Mouse (Mus musculus): ENCODE measurements around the gene Igsf21. TPM values are rescaled to one million over a fixed set of nuclear protein-coding genes. Genes with fewer than 3 reads are reported as not detected.

Igsf21 gene
- polyA plus RNA-seq, 1 experiment from 2014 or later: 0.39 TPM

GRCm38 (mm10) chr4:140015916-140016315, 230.7 kb downstream of the Igsf21 start:
- WGBS (ENCODE audit: insufficient replicate concordance): 52% methylated on average over 7 of the region's 7 CpGs
- H3K27ac ChIP-seq (ENCODE audit: low read depth, low read length): no peak overlapping the region
- no peaks in the 10 kb centered on the region for H3K4me1 ChIP-seq (ENCODE audit: control insufficient read depth, insufficient read depth, low read length)
- no peak overlapping the region for H3K9ac ChIP-seq (ENCODE audit: low read depth, low read length)
- H3K4me3 ChIP-seq (ENCODE audit: low read depth, low read length): no peak overlapping the region
- no peak overlapping the region for H3K4me2 ChIP-seq
- ATAC-seq (replicated peaks; ENCODE audit: insufficient number of reproducible peaks, low FRiP score, low TSS enrichment): no peak
- H3K27me3 ChIP-seq (ENCODE audit: control insufficient read depth, insufficient read depth, low read length): no peaks in the 10 kb centered on the region; the same call in 1 of the 2 replicates
- no peaks in the 10 kb centered on the region for H3K36me3 ChIP-seq (ENCODE audit: control insufficient read depth, insufficient read depth, low read length)
- no peaks in the 10 kb centered on the region for H3K9me3 ChIP-seq (replicated peaks; ENCODE audit: control insufficient read depth, low read length)

GRCm38 (mm10) chr4:140010728-140011470, 235.7 kb downstream of the Igsf21 start:
- WGBS (ENCODE audit: insufficient replicate concordance): 72% methylated on average over 11 of the region's 11 CpGs
- Histone ChIP-seq H3K9ac (ENCODE audit: low read depth, low read length) (no peak overlapping the region), H3K36me3 (ENCODE audit: control insufficient read depth, insufficient read depth, low read length) (no peaks in the 10 kb centered on the region), H3K4me1 (ENCODE audit: control insufficient read depth, insufficient read depth, low read length) (no peaks in the 10 kb centered on the region), H3K9me3 (replicated peaks; ENCODE audit: control insufficient read depth, low read length) (no peaks in the 10 kb centered on the region), H3K4me2 (no peak overlapping the region), H3K27me3 (ENCODE audit: control insufficient read depth, insufficient read depth, low read length) (peaks cover 6% of the 10 kb centered on the region), H3K4me3 (ENCODE audit: low read depth, low read length) (no peak overlapping the region), H3K27ac (ENCODE audit: low read depth, low read length) (no peak overlapping the region)
- ATAC-seq (replicated peaks; ENCODE audit: insufficient number of reproducible peaks, low FRiP score, low TSS enrichment): no peak

GRCm38 (mm10) chr4:140004932-140005331, 241.7 kb downstream of the Igsf21 start:
- WGBS (ENCODE audit: insufficient replicate concordance): 10% methylated on average over 5 of the region's 5 CpGs
- Histone ChIP-seq H3K4me1 (ENCODE audit: control insufficient read depth, insufficient read depth, low read length) (no peaks in the 10 kb centered on the region), H3K36me3 (ENCODE audit: control insufficient read depth, insufficient read depth, low read length) (no peaks in the 10 kb centered on the region), H3K27ac (ENCODE audit: low read depth, low read length) (no peak overlapping the region), H3K9me3 (replicated peaks; ENCODE audit: control insufficient read depth, low read length) (no peaks in the 10 kb centered on the region), H3K4me3 (ENCODE audit: low read depth, low read length) (peak overlapping the region; percentile 21; the same call in 1 of the 2 replicates), H3K4me2 (peak overlapping the region; percentile 43), H3K27me3 (ENCODE audit: control insufficient read depth, insufficient read depth, low read length) (peaks cover 45% of the 10 kb centered on the region), H3K9ac (ENCODE audit: low read depth, low read length) (no peak overlapping the region)
- ATAC-seq (replicated peaks; ENCODE audit: insufficient number of reproducible peaks, low FRiP score, low TSS enrichment): no peak

- H3K9ac ChIP-seq (ENCODE audit: low read depth, low read length): no peak overlapping the region
- no peak overlapping the region for H3K27ac ChIP-seq (ENCODE audit: low read depth, low read length)
- ATAC-seq (replicated peaks; ENCODE audit: insufficient number of reproducible peaks, low FRiP score, low TSS enrichment): no peak
- WGBS (ENCODE audit: insufficient replicate concordance): 7% methylated on average over 12 of the region's 12 CpGs
- peak overlapping the region; percentile 43 for H3K4me2 ChIP-seq
- peak overlapping the region; percentile 21; the same call in 1 of the 2 replicates for H3K4me3 ChIP-seq (ENCODE audit: low read depth, low read length)
- H3K4me1 ChIP-seq (ENCODE audit: control insufficient read depth, insufficient read depth, low read length): no peaks in the 10 kb centered on the region
- no peaks in the 10 kb centered on the region for H3K36me3 ChIP-seq (ENCODE audit: control insufficient read depth, insufficient read depth, low read length)
- H3K27me3 ChIP-seq (ENCODE audit: control insufficient read depth, insufficient read depth, low read length): peaks cover 45% of the 10 kb centered on the region
- H3K9me3 ChIP-seq (replicated peaks; ENCODE audit: control insufficient read depth, low read length): no peaks in the 10 kb centered on the region
Measured at GRCm38 (mm10) chr4:140004170-140004569, 242.4 kb downstream of the Igsf21 start.

- H3K9me3 ChIP-seq (replicated peaks; ENCODE audit: control insufficient read depth, low read length): no peaks in the 10 kb centered on the region; the same call in 1 of the 2 replicates
- H3K27me3 ChIP-seq (ENCODE audit: control insufficient read depth, insufficient read depth, low read length): peaks cover 45% of the 10 kb centered on the region
- H3K4me1 ChIP-seq (ENCODE audit: control insufficient read depth, insufficient read depth, low read length): no peaks in the 10 kb centered on the region
- no peak overlapping the region for H3K4me2 ChIP-seq
- WGBS (ENCODE audit: insufficient replicate concordance): 11% methylated on average over 12 of the region's 12 CpGs
- H3K36me3 ChIP-seq (ENCODE audit: control insufficient read depth, insufficient read depth, low read length): no peaks in the 10 kb centered on the region
- no peak overlapping the region for H3K4me3 ChIP-seq (ENCODE audit: low read depth, low read length)
- H3K27ac ChIP-seq (ENCODE audit: low read depth, low read length): no peak overlapping the region
- no peak overlapping the region for H3K9ac ChIP-seq (ENCODE audit: low read depth, low read length)
- ATAC-seq (replicated peaks; ENCODE audit: insufficient number of reproducible peaks, low FRiP score, low TSS enrichment): no peak
Measured at GRCm38 (mm10) chr4:140002069-140002468, 244.5 kb downstream of the Igsf21 start.

- ATAC-seq (replicated peaks; ENCODE audit: insufficient number of reproducible peaks, low FRiP score, low TSS enrichment): no peak
- Histone ChIP-seq H3K4me1 (ENCODE audit: control insufficient read depth, insufficient read depth, low read length) (no peaks in the 10 kb centered on the region), H3K4me3 (ENCODE audit: low read depth, low read length) (no peak overlapping the region), H3K27ac (ENCODE audit: low read depth, low read length) (no peak overlapping the region), H3K4me2 (no peak overlapping the region), H3K9ac (ENCODE audit: low read depth, low read length) (no peak overlapping the region), H3K27me3 (ENCODE audit: control insufficient read depth, insufficient read depth, low read length) (peaks cover 39% of the 10 kb centered on the region), H3K9me3 (replicated peaks; ENCODE audit: control insufficient read depth, low read length) (no peaks in the 10 kb centered on the region; the same call in 1 of the 2 replicates), H3K36me3 (ENCODE audit: control insufficient read depth, insufficient read depth, low read length) (no peaks in the 10 kb centered on the region)
- WGBS (ENCODE audit: insufficient replicate concordance): 81% methylated on average over 5 of the region's 5 CpGs
Measured at GRCm38 (mm10) chr4:140000911-140001310, 245.7 kb downstream of the Igsf21 start.

GRCm38 (mm10) chr4:139999033-139999432, 247.6 kb downstream of the Igsf21 start:
- 72% methylated on average over 7 of the region's 7 CpGs for WGBS (ENCODE audit: insufficient replicate concordance)
- no peak overlapping the region for H3K27ac ChIP-seq (ENCODE audit: low read depth, low read length)
- H3K4me1 ChIP-seq (ENCODE audit: control insufficient read depth, insufficient read depth, low read length): no peaks in the 10 kb centered on the region
- no peak for ATAC-seq (replicated peaks; ENCODE audit: insufficient number of reproducible peaks, low FRiP score, low TSS enrichment)
- no peaks in the 10 kb centered on the region; the same call in 1 of the 2 replicates for H3K9me3 ChIP-seq (replicated peaks; ENCODE audit: control insufficient read depth, low read length)
- H3K4me2 ChIP-seq: no peak overlapping the region
- no peak overlapping the region for H3K9ac ChIP-seq (ENCODE audit: low read depth, low read length)
- H3K4me3 ChIP-seq (ENCODE audit: low read depth, low read length): no peak overlapping the region
- no peaks in the 10 kb centered on the region for H3K36me3 ChIP-seq (ENCODE audit: control insufficient read depth, insufficient read depth, low read length)
- H3K27me3 ChIP-seq (ENCODE audit: control insufficient read depth, insufficient read depth, low read length): peaks cover 26% of the 10 kb centered on the region

GRCm38 (mm10) chr4:139995659-139996058, 250.9 kb downstream of the Igsf21 start:
- no peaks in the 10 kb centered on the region for H3K27me3 ChIP-seq (ENCODE audit: control insufficient read depth, insufficient read depth, low read length)
- H3K9me3 ChIP-seq (replicated peaks; ENCODE audit: control insufficient read depth, low read length): no peaks in the 10 kb centered on the region; the same call in 1 of the 2 replicates
- no peak overlapping the region for H3K27ac ChIP-seq (ENCODE audit: low read depth, low read length)
- ATAC-seq (replicated peaks; ENCODE audit: insufficient number of reproducible peaks, low FRiP score, low TSS enrichment): no peak
- H3K4me2 ChIP-seq: no peak overlapping the region
- WGBS (ENCODE audit: insufficient replicate concordance): 60% methylated on average over 8 of the region's 8 CpGs
- H3K4me1 ChIP-seq (ENCODE audit: control insufficient read depth, insufficient read depth, low read length): no peaks in the 10 kb centered on the region
- no peak overlapping the region for H3K4me3 ChIP-seq (ENCODE audit: low read depth, low read length)
- H3K36me3 ChIP-seq (ENCODE audit: control insufficient read depth, insufficient read depth, low read length): no peaks in the 10 kb centered on the region
- H3K9ac ChIP-seq (ENCODE audit: low read depth, low read length): no peak overlapping the region
